Mouse (Mus musculus) gastrocnemius, adult 18-20 months (tissue): Measurements from ENCODE around the gene Emx2. TPM values are rescaled to one million over a fixed set of nuclear protein-coding genes. Genes with fewer than 3 reads are reported as not detected.
A peak's percentile ranks its signal among the peaks of the same experiment; 100 is the strongest.

Experiments
- DNase-seq: peaks from one replicate; pipeline ENCODE4 v3.0.0; 2021; ENCODE audit warnings: low spot score
- total RNA-seq, 2 experiments: library from RNA; stranded (reverse); gene quantifications; 2 replicates each; pipeline ENCODE4 v1.2.3; 2021

The Emx2 gene
- total RNA-seq, 2 experiments from 2014 or later = 1.1 to 1.3 TPM

DNA sequence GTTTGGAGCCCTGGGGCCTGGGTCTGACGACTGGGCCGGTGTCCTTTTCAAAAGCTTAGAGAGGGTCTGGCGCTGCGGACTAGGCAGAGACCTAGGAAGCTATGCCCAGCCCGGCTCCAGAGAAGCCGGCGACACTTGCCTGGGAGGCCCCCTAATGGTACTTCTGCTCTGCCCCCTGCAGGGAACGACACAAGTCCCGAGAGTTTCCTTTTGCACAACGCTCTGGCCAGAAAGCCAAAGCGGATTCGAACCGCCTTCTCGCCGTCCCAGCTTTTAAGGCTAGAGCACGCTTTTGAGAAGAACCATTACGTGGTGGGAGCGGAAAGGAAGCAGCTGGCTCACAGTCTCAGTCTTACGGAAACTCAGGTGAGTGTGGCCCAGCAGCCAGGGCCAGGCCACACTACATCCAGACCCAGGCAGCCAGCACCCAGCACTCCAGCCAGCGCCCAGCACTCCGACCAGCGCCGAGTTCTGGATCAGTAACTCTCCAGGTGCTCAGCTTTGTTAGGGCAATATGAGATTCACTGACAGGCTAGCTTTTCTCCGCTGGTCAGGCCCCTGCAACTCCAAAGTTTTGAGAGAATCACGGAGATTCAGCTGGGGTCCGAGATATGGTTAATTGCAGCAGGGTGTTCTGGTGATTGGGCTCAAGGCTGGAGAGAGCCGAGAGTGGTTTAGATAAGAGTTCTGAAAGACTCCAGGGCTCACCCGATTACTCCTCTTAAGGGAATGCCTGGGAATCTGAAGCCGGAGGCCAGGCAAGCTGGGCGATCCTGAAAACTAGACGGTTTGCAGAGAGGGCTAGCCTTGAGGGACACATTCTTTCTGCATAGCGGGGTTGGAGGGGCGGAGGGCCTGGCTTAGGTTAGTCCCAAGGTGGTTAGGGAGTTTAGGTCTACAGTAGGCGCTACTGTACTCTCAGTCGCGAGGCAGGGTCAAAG is 3.6 kb downstream of the Emx2 start:
- no peak for DNase-seq

DNA sequence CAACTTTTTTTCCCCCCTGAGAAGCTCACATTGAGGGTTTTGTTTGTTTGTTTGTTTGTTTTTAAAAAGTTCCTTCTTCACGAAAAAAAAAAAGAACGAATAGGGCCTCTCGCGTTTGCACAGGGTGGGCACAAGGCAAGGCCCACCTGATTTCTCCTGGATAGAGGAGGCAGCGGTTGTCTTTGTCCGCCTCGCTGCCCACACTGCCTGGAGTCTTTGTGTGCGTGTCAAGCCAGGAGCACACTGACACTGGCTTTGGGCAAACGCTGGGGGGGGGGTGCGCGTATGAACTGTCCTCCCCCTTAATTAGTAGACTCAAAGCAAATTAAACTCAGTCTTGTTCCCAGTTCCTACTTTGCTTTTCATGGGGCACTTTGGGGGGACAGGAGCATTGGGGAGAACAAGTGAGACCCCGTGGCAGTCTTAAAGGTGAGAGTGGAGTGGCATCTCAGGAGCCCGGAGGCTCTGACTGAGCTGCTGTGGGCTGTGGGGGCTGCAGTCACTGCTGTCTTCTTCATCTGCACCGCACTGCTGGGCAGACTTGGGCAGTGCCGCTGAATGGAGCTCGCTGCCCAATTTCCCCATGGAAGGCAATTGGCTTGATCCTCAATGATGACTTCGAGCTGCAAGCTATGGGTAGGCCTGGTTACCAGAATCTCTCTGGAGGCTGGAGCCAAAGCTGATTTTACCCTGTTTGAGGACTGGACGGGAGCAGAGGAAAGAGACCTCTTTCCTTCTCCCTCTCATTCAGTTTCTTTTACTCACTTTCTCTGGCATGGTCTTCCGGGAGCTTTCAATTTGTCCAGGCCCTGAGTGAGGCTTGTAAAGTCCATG is 4.5 kb downstream of the Emx2 start:
- DNase-seq = no peak

DNA sequence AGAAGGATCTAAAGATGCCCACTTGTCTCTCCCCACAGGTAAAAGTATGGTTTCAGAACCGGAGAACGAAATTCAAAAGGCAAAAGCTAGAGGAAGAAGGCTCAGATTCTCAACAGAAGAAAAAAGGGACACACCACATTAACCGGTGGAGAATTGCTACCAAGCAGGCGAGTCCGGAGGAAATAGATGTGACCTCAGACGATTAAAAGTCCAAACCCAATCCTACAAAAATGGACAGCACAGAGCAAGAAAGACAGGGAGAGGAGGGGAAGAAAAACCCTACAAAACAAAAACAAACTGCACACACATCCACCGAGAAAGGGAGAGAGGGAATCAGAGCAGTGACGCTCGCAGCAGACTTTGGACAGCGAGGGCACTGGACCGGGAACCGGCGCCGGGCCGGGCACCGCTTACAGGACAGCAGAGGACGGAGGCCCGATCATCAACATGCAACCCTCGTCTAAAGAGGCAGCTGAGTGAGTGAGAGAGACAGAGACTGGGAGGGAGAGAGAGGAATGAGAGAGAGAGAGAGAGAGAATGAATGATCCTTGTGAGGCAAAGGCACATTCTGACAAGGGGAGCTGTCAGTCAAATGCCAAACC is 5.8 kb downstream of the Emx2 start:
- no peak for DNase-seq

DNA sequence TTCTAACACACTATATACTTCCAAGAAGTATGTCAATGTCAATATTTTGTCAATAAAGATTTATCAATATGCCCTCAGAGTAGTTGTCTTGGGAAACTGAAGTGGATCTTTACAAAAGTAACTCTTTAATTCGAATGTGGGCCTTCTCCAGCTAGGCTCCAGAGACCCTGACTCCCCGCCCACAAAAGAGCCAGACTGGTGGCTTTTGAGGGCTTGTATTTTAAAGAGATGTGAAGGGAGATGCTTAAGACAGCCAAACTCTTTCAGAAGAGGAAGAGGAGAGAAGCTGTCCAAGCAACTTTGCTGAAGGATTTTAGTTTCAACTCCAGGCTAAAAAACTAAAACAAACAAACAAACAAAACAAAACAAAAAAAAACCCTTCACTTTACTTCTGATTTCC is 7.1 kb downstream of the Emx2 start:
- DNase-seq = no peak

DNA sequence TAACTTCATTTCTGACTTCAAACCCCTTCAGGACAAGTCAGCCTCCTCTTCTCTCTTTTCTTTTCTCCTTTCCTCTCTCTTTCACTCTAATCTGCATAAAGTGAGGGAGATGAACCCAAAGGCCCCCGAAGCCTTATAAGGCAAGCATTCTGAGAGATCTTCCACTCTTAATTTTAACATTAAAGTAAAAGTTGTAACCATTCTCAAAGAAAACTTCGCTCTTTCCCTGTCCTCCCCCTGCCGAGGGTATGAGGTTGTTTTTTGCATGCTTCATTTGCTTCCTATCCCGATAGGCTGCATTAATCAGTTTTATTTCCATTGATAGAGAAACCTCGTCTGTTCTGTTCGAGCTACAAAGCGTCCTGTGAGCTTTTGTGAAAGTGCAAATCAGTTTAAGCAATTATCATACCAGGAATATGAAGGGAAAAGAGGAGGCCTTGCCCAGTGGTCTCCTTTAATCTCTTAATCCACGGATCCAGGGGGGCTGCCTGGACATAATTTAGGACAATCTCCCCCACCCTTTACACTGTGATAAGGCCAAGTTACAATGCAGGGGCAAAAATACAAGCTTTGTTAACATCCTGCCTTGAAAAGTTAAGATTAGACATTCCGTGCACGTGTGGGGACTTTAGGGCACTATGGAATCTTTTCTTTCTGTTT is 7.7 kb downstream of the Emx2 start:
- DNase-seq = no peak

DNA sequence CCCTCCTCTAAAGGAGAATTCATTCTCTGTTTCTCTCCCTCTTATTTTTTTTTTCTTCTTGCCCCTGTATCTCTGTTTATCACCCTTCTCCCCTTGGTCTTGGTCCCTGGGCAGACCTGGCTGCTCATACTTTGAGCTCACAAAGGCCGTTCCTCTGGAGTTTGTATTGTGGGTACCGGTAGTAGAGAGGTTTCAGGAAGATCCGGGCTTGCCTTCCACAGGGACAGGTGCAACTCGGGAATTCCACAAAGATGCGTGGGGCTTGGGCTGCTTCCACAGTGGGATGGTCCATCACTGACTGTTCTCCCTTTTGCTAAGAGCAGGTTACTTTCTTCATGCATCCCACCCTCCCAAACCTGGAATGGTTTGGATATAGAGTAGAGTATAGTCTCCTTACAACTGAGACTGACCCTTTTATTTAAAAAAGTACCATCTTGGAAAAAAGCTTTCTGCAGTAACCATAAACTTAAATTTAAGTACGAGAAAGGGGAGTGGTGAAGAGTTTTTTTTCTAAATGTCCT is 8.3 kb downstream of the Emx2 start:
- no peak for DNase-seq

DNA sequence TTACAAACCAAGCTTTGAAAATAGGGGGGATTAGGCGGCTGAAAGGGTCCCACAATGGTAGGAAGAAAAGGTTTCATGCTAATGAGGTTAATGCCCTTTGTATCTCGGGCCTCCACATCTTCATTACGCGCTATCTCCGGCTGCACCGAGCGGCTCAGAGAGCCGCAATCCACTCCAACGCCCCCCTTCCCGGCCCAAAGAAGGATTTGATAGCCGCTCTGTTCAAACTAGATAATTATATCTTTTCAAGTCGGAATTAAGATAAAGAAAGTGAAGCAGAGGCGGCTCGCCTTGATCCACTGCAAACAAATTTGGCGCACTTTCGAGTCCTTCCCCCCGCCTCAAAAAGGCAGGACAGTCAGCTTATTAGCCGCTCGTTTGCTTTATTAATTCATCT is 8.8 kb downstream of the Emx2 start:
- no peak for DNase-seq

DNA sequence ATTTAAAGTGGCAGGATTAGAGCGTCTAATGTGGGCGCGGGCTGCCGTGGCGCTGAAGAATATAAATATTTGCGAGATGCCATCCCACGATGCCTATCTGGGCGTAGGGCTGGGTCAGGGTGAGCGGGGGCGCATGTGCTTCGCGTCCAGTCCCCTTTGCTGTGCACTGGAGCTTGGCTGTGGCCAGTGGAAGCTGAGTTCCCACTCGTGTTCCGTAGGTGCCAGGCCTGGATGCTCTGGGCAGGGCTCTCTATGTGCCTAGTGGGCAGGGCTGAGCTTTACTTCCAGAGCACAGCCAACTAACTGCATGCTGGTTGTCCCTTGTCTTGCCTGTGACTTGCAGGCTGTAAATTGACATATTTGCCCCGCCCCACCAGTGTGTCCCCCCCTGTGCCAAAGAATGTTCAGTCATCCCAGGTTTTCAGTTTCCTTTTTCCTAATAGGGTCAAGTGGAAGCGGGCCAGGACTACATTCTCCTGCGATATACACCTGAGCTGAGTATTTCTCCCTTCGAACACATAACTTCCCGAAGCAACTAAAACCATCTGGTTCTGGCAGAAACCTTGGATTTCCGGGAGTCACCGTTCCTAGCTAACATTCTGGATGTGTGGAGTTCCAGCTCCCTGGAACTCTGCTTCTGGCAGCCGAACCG is 9.4 kb downstream of the Emx2 start:
- DNase-seq = no peak

DNA sequence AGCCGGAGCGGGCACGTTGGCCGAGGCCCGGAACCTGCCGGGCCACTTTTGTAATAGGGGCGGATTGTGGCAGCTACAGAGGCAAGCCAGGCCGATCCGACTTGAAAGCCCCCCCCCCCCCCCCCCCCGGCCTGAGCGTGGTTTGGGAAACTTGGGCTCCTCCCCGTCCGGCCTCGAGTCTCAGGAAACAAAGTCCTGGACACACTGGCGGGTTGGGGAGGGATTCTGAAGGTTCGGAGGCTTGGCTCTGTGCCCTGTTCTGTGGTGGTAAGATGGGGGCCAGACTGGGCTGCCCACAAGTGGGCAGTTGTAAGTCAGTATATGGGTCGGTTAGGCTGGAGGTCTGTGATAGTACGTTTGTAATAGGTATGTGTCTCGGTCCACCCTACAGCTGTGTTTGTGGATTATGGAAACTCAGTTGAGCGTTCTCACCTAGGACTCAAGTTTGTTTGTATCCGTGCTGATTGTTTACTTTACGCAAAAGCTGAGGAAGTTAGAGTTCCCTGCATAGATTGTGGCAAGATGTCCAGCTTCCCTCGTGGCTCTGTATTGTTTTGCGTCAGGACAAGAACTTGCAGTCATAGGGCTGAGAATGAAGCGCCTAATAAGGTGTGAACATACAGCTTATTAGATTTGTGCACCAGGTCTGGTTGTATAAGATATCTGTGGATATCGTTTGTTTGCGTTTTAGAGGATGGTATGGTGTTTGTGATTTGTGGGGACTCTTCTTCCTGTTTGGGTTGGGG is 10.1 kb downstream of the Emx2 start:
- no peak for DNase-seq

DNA sequence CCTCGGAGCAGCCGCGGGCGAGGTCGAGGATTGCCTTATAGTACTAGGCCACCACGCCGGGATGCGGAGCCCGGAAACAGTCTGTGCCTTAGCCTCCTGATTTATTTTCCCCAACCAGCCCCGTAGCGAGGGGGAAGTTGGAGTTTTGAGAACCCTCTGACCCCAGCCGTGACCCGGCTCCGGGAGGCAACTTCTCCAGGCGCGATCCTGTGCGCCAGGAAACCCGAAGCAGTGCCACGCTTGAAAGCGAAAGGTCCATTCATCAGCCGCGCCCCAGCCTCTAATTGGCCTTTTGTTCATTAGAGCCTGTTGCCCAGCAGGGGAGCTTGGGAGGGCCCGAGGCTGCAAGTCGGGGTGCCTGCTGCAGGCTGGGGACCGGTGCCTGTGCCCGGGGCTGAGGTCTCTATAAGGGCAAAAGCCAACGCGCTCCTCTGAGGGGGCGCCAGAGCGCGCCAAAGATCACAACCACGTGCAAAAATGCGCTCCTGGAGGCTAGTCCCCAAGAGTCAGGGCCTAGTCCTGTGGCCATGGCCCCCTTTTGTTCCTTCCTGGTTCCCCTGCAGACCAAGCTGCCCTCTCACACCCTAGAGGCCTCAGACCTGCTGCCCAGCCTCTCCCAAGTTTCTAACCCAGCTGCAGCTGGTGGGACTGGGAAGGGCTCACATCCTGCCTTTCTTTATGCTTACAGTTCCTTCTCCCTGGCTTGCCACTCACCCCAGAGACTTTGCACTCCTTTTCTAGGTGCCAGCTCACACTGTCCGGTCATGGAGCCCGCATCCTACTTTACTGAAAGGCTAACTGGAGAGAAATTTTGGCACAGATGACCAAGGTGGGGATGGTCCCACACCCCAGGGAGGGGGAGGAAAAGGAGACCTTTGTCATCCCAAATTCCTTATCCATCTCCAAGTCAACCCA is 11.1 kb downstream of the Emx2 start:
- no peak for DNase-seq

DNA sequence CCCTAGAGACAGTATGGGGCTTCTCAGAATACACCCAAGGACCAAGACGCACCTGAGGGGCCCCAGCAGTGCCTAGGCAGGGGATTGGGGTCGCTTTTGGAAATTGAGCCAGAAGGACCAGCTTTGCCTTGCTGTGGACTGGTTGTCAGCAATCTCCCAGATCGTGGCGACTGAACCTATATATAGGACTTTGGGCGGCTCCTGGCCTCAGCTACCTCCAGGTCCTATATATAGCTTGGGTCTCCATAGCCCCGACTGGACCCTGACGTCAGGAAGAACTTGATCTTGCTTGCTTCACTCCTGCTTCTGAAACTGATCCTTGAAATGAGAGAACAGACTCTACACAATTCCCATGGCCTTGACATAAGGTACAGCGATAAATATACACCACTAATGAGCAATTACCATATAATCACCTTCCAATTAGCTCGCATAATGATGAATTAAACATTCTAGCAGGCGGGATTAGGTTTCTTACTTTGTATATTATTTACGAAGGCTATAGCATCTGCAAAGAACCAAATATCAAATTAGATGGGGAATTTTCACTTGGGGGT is 12.0 kb downstream of the Emx2 start:
- DNase-seq = peak; percentile 45

DNA sequence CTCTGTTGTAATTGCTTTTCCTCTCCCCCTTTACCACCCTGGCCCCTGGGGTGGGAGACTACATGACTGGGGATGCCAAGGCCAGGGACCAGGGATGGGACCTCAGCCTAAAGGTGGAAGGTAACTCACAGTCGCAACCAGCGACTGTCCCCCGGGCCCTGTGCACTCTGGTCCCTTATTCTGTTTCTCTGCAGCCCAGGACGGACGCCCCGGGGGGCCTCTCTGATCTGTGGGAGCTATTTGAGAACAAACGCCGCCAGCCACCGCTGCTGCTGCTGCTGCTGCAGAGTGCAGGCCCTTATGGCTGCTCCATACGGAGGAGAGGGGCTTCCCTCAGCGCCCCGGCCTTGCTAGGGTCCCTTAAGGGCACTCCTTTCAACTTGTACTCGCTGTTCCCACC is 12.7 kb downstream of the Emx2 start:
- DNase-seq = no peak

DNA sequence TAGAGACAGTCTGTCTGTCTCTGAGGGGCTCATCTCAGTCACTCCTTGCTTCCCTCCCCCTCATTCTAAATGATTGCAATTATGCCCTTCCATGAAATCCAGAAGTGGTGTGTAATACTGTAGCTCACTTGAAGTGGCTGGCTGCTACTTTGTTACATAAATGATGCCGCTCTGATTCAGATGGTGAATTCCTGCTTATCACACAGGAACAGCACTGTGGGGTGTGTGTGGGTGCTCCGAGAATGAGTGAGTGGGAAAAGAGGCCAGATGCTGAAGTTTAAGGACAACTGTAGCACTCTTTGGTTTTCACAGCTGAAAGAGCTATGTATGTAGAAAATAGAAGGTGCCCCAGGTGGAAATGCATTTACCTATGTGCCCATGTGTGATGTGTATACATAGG is 14.7 kb downstream of the Emx2 start:
- no peak for DNase-seq

DNA sequence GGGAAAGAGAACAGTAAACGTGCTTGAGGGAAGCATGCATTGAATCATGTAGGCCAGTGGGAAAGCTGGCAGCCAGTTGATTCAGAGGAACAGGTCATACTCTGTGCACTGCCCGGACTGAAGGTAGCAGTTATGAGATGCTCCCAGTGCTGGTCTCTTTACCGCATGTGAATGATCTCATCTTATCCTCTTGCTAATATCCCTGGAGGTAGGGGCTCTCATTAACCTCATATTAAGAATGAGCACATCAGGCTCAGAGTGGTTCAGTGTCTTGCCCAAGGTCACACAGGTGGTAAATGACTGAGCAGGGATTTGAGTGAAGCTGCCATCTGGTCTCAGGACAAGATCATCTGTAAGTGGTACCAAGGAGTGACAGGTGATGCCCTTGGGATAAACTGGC is 21.7 kb downstream of the Emx2 start:
- no peak for DNase-seq

DNA sequence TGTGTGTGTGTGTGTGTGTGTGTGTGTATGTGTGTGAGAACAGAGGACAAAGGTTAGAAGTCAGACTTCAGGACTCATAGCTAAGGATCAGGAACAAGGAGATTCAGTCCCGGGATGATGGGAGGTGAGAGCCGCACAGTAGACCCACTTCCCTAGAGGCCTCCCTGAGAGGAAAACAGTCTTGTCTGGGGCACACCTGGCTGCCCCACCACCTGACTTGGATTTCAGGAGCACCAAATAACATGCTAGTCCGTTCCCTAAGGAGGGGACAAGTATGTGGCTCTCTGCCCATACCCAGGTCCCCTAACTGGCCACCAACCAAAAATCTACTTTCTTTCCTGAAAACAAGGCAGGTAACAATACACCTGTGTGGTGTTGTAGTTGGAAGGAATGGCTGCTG is 22.4 kb downstream of the Emx2 start:
- no peak for DNase-seq

DNA sequence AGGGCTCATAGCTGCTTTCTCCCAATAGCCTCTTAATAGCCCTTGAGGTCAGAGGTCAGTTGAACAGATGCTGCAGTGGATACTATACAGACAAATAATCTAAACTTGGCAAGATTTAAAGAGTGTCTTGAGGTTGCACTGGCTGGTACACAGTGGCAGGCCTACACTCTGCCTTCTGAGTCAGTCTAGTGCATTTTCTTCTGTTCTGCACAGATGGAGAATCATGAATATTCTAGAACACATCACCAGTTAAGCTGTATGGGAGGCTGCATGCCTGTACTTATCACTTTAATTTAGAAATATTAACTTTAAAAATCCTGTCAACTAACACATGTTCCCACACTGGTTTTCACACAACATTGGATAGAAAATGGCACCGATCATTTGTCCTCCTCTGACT is 34.1 kb downstream of the Emx2 start:
- DNase-seq = no peak

DNA sequence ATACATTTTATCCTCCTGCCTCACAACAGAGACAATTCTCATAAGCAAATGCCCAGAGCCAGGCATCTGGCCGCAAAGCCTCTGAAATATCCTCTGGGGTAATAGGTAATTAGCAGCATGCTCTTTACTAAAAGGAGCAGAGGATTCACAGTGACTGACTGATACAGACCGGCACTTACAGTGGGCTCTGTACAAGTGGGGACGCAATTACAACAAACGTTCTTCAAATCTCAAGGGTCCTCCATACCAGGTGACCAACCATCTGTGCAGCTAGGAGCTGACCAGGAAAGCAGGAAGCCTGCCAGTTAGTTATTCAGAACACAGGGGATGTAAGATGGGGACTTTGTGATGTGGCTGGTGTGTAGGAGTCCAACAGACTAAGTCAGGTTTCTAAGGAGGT is 38.7 kb downstream of the Emx2 start:
- DNase-seq = no peak

DNA sequence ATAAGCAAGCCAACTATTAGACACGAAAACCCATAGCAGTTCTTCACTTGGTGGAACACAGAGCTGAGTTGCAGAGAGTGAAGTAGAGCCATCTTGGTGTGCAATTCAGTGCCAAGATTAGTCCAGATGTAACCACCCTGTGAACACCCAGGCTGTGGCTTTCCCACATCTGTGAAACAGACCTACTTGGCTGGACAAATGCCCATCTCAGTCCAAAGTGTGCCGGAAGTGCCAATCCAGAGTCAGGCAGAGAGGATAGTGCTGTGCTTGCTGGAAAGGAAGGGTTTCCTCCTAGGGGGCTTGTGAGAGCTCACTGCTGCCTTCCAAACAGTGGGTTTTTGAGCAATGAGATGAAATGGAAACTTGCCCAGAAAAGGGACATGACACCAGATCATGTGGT is 50.7 kb downstream of the Emx2 start:
- no peak for DNase-seq

DNA sequence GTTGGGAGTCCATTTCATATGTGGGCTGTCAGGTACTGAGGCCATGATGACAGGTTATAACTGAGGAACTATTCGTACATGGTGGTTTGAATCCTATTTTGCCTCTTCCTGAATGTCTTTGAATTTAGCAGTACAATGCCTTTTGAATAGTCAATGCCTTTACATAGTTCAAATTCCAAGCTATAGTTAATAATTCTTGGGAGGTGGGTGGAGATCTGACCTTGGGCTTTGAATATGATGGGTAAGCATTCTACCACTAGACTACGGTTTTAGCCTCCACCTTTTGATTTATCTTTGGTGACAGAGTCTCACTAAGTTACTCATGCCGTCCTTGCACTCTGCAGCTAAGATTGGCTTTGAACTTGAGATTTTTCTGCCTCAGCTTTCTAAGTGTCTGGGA is 55.0 kb downstream of the Emx2 start:
- no peak for DNase-seq
